Mouse (Mus musculus) adrenal gland, postnatal 14 days (tissue): ENCODE measurements around the gene Gm40193. TPM values are rescaled to one million over a fixed set of nuclear protein-coding genes. Genes with fewer than 3 reads are reported as not detected.
"Not testable (repeated sequence)": the region's sequence is repeated elsewhere in the genome, so short reads cannot be mapped to it uniquely, and the experiment has no call there.

Experiments used
- DNase-seq: peaks from one replicate; pipeline ENCODE4 v3.0.0; 2021; ENCODE audit warnings: mixed read lengths
- total RNA-seq: library from RNA; stranded (reverse); gene quantifications from 2 replicates; pipeline ENCODE4 v1.2.3, GENCODE M21; 2021

Gene Gm40193
- total RNA-seq, 1 experiment from 2014 or later = not detected

DNA sequence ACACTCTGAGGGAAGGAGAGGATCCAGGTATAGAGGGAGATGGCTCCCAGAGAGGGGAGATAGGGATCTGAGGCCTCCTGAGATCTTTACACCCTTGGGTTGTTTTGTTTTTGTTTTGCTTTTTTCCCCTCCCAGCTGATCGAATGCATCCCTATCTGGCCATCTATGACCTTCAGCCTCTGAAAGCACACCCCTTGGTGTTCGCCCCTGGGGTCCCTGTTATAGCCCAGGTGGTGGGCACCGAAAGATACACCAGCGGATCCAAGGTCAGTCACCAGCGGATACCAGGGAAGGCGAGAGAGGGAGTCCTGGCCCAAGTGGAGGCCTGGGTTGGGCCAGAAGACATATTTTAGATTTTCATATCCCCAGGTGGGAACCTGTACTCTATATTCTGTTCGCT, 8.2 kb upstream of the Gm40193 start:
- no peak for DNase-seq

DNA sequence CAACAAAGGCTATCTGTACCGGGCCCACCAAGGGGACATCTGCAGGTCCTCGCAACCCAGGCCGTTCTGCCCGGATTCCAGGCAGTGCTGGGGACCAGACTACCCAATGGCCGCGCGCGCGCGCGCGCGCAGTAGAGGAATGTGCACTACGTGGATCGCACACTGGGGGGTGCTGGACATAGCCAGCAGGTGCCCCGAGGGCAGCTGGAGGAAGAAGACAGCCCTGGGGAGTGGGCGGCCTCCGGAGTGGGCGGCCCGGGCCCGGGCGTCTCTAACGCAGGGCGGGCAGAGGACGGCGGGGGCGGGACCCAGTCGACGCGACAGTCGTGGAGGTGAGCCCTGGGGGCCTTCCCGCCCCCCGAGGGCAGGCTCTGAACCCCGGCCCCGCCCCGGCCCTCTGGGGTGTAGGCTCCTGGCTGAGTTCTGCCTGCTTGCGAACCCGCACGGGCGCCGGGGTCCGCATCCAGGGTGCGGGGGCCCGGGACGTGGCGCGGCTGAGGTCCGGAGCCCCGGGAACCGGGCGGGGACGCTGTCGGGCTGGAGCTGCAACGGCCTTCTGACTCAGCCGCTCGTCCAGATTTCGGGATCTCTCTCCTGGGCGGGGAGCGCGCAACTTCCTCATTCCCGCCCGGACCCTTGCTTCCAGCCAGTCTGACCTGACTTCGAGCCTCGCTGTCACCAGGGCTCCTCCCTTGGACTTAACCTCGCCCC, 7.3 kb upstream of the Gm40193 start, which contains the start of gene Pld2:
Gene Pld2 (plus strand): TSS at position 188 of the 711 bp plus-strand sequence.
- DNase-seq = peak; percentile 94

DNA sequence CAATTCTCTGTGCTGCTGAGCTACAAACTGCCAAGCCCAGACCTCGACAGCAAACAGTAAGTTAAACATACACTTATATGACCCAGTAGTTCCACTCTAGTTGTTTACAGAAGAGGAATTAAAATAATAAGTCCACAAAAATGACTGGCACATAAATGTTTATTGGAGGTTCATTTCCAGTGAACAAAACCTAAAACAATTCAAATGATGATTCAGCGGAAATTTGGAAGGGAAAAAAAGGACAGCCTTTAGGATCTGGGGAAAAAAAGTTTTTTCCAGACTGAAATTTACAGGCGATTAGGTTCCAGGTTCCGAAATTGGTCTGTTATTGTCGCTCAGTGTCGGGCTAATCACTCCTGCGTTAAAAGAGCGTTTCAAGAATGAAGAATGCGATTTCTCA, 6.7 kb upstream of the Gm40193 start:
- DNase-seq = no peak

DNA sequence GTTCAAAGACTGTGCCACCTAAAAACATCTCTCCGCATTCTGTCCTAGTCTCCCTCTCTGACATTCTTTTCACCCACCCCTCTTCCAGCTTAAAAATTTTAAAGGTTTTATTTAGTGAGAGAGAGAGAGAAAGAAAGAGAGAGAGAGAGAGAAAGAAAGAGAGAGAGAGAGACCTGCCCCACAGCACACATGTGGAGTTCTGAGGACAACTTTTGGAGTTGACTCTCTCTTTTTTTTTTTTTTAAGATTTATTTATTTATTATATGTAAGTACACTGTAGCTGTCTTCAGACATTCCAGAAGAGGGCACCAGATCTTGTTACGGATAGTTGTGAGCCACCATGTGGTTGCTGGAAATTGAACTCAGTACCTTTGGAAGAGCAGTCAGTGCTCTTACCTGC, 1.7 kb downstream of the Gm40193 start:
- DNase-seq = not testable (repeated sequence)

GRCm38 (mm10) chr11:70528610-70529009, 4.1 kb downstream of the Gm40193 start:
- DNase-seq = no peak

DNA sequence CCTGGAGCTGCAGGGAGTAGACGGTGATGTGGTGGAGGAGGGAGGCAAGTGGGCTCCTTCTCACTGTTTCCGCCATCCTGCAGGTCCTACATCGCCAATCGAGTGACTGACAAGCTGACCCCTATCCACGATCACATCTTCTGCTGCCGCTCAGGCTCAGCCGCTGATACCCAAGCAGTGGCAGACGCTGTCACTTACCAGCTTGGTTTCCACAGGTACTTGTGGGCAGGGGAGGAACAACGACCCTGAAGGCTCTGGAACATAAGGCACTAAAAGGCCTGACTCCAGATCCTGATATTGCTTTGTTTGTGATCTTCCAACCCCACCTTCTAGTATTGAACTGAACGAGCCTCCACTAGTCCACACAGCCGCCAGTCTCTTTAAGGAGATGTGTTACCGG, 6.5 kb downstream of the Gm40193 start:
- no peak for DNase-seq

GRCm38 (mm10) chr11:70525726-70526125, 7.0 kb downstream of the Gm40193 start:
- peak; percentile 36 for DNase-seq

DNA sequence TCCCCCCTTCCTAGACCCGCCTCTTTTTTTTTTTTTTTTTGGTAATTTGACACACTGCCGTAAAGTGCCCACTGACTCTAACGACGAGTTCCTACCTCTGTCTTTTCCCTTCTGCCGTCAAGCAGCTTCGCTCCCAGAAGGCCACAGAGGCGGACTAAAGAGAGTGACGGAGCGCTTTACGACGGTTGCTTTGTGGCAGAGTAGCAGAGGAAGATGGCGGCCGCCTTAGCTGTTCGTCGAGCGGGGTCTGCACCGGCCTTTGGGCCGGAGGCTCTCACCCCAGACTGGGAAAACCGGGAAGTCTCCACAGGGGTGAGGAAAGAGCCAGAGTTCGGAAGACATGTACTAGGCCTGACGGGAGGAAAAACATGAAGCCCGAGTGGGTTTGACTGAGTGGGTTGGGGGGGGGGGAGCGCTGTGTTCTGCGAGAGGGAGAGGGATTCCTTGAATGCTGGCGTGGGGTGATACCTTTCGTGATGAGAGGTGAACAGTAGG, 7.5 kb downstream of the Gm40193 start, which contains the start of gene Psmb6:
Gene Psmb6 (plus strand): TSS at position 184 of the 495 bp plus-strand sequence.
- peak; percentile 93 for DNase-seq

GRCm38 (mm10) chr11:70524782-70525181, 8.0 kb downstream of the Gm40193 start:
- DNase-seq = no peak

- not testable (repeated sequence) for DNase-seq
Observed at GRCm38 (mm10) chr11:70523306-70523989, 9.3 kb downstream of the Gm40193 start.

DNA sequence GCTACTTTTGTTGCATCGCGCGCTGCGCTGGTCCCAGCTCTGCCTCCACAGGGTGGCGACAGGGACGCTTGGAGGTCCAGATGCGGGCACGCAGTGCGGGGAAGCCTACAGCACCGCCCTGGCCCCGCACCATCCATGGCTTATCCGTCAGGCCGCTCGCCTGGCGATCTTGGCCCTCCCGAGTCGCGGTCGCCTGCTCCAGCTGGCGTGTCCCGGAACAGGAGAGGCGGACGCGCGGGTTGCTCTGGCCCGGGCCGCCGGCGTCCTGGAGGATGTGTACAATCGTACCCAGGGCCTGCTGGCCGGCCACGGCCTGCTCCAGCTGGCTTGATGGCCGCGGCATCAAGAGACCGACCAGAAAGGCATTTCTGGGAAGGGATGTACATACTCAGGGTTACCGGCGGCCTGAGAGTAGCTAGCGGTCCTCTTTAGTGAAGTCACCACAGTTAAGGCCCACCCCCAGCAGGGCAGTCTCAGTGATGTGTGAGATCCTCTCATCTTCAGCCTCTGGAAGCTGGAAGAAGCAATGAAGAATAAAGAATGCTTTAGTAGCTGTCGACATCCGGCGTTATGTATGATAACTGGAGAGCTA, 12.5 kb downstream of the Gm40193 start:
- DNase-seq = peak; percentile 57

DNA sequence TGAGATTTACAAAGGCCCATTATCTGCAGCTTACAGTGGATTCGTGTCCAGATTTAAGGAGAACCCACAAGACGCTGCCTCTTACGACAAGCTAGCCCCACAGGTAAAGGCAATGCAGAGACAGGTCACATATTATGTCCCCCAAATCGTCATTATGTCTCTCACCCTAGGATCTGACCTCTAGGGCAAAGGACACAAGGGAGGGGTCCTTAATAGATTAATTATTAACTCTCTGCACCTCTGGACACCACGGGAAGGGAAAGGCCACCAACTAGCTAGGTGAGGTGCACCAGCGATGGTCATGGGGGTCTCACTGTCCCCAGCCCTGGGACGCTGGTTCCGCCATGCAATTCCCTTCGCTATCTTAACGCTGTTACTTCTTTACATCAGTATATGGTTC, 13.8 kb downstream of the Gm40193 start, which contains the start of gene Gltpd2:
Gene Gltpd2 (plus strand): TSS at position 274 of the 400 bp plus-strand sequence.
- DNase-seq = no peak

GRCm38 (mm10) chr11:70518436-70518835, 14.3 kb downstream of the Gm40193 start:
- no peak for DNase-seq

- no peak for DNase-seq
Observed at GRCm38 (mm10) chr11:70516352-70516751, 16.4 kb downstream of the Gm40193 start.

GRCm38 (mm10) chr11:70514288-70514687, 18.5 kb downstream of the Gm40193 start, which contains the start of gene Vmo1:
Vmo1 (minus strand) TSS chr11:70514616.
- no peak for DNase-seq

GRCm38 (mm10) chr11:70513520-70513919, 19.2 kb downstream of the Gm40193 start:
- peak; percentile 59 for DNase-seq

- DNase-seq = no peak
Observed at GRCm38 (mm10) chr11:70512709-70513342, 19.9 kb downstream of the Gm40193 start.

DNA sequence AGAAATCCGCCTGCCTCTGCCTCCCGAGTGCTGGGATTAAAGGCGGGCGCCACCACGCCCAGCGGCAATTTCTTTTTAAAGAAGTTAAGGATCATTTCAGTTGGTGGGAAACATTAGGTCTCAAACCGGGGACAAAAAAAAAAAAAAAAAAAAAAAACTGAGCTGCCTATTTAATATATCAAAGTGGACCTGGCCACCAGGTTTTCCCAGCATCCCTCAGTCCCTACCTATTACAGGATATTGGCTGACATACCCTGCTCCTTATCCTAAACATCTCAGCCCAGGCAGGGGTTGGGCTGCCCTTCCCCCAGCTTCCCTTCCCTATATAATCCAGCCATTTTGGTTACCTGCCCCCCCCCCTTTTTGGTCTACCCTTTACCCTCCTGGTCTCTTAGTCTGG, 20.9 kb downstream of the Gm40193 start:
- no peak for DNase-seq

- DNase-seq = no peak
Observed at GRCm38 (mm10) chr11:70511242-70511641, 21.5 kb downstream of the Gm40193 start.

- peak; percentile 51 for DNase-seq
Observed at GRCm38 (mm10) chr11:70509753-70510564, 22.8 kb downstream of the Gm40193 start.

- DNase-seq = no peak
Observed at GRCm38 (mm10) chr11:70506962-70507515, 25.7 kb downstream of the Gm40193 start.
